Mouse (Mus musculus) natural killer cell, adult 2 months (primary cell): ENCODE results near the gene Rab43.
"Not testable (repeated sequence)": the region's sequence is repeated elsewhere in the genome, so short reads cannot be mapped to it uniquely, and the experiment has no call there.

ENCODE experiments used
- DNase-seq, 2 experiments: peaks; one replicate each; pipeline ENCODE4 v3.0.0; 2022; ENCODE audit warnings: low spot score in 2 of 2

Gene Rab43

GRCm38 (mm10) chr6:87786621-87787020 is 25.3 kb downstream of the Rab43 start:
- no peak for DNase-seq

GRCm38 (mm10) chr6:87784033-87784432 is 27.9 kb downstream of the Rab43 start:
- no peak for DNase-seq

- no peak for DNase-seq
Measured at GRCm38 (mm10) chr6:87780546-87781301, 31.2 kb downstream of the Rab43 start.

- DNase-seq, result no peak
Measured at GRCm38 (mm10) chr6:87779174-87780165, 32.5 kb downstream of the Rab43 start.

- DNase-seq, result no peak
Measured at GRCm38 (mm10) chr6:87778294-87779173, 33.4 kb downstream of the Rab43 start.

- no peak for DNase-seq
Measured at GRCm38 (mm10) chr6:87777842-87778241, 34.1 kb downstream of the Rab43 start, which contains the start of gene Gp9. TSS of gene Gp9 (plus strand) at chr6:87778072.

GRCm38 (mm10) chr6:87776663-87777062 is 35.3 kb downstream of the Rab43 start:
- DNase-seq, result no peak

- no peak for DNase-seq
Measured at GRCm38 (mm10) chr6:87775588-87776245, 36.2 kb downstream of the Rab43 start.

- DNase-seq, result no peak
Measured at GRCm38 (mm10) chr6:87774909-87775308, 37.1 kb downstream of the Rab43 start.

GRCm38 (mm10) chr6:87774466-87774865 is 37.5 kb downstream of the Rab43 start:
- no peak for DNase-seq

- DNase-seq, result no peak
Measured at GRCm38 (mm10) chr6:87770626-87771025, 41.3 kb downstream of the Rab43 start.

GRCm38 (mm10) chr6:87764296-87764695 is 47.7 kb downstream of the Rab43 start:
- not testable (repeated sequence) for DNase-seq

GRCm38 (mm10) chr6:87763376-87764280 is 48.3 kb downstream of the Rab43 start:
- no peak for DNase-seq

- no peak for DNase-seq
Measured at GRCm38 (mm10) chr6:87762161-87762560, 49.8 kb downstream of the Rab43 start.

- no peak for DNase-seq
Measured at GRCm38 (mm10) chr6:87759850-87760249, 52.1 kb downstream of the Rab43 start.

GRCm38 (mm10) chr6:87759404-87759803 is 52.6 kb downstream of the Rab43 start:
- DNase-seq, result no peak

- no peak for DNase-seq
Measured at GRCm38 (mm10) chr6:87756896-87757295, 55.1 kb downstream of the Rab43 start.

GRCm38 (mm10) chr6:87755196-87755595 is 56.8 kb downstream of the Rab43 start:
- DNase-seq, result no peak

GRCm38 (mm10) chr6:87751574-87751973 is 60.4 kb downstream of the Rab43 start:
- DNase-seq, result no peak
